Mouse (Mus musculus) adrenal gland, postnatal 25 days (tissue): ENCODE data around the gene Glp2r. TPM values are rescaled to one million over a fixed set of nuclear protein-coding genes. Genes with fewer than 3 reads are reported as not detected.

Source experiments
- DNase-seq: peaks from one replicate; pipeline ENCODE4 v3.0.0; 2021; ENCODE audit warnings: mixed read lengths
- total RNA-seq: library from RNA; stranded (reverse); gene quantifications from 2 replicates; pipeline ENCODE4 v1.2.3, GENCODE M21; 2021

Gene Glp2r
- total RNA-seq, 1 experiment from 2014 or later = not detected

DNA sequence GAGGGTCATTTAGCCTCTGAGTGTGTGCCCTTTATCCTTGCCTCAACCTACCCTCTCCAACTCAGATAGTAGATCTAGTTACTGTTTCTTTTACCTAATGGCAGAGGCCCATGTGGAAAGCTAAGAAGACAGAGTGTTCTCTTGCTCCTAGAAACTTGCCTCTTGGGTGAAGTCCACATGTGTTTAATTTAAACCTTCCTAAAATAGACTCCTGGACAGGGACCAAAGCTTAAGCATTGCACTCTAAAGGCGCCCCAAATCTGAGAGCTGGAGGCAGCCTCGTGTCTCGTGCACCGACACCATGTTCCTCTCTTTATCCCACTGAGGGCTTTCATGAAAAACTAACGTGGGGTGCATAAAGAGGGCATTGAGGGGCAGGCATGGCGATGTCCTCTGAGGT, 43.9 kb downstream of the Glp2r start:
- DNase-seq = no peak

DNA sequence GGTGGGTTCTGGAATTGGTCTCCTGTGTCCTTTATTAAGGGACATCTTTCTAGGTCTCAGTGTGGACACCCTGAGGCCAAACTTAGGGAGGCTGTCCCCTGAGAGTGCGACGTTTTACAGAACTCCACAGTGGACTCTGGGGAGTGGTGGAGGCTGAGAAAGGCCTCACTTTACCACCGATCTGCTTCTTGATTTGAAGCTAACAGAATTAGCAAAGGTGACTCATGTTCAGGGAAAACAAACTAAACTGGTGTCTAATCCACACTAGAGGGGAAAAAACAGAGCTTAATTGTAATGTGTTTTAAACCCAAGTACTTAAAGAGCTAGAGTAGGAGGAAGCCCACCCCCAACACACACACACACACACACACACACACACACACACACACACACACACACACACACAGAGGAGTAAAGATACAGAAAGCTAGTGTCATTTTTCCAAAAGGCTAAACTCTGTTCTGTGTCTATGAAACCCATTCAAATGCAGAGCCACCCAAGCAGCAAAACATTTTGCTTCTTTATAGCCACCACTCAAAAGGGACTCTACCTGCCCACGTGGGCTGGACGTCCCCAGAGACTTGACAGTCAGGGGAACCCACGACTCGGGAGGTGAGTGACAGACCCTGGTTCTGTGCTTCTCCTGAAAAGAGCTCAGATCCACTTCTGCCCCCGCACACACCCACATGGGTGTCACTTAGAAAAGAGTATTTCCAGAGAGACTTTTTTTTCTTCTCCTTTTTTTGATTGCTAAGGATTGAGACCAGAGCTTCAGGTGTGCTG, 47.5 kb downstream of the Glp2r start:
- no peak for DNase-seq

GRCm38 (mm10) chr11:67722399-67723156, 48.4 kb downstream of the Glp2r start:
- no peak for DNase-seq

GRCm38 (mm10) chr11:67721485-67721884, 49.5 kb downstream of the Glp2r start:
- DNase-seq = no peak

DNA sequence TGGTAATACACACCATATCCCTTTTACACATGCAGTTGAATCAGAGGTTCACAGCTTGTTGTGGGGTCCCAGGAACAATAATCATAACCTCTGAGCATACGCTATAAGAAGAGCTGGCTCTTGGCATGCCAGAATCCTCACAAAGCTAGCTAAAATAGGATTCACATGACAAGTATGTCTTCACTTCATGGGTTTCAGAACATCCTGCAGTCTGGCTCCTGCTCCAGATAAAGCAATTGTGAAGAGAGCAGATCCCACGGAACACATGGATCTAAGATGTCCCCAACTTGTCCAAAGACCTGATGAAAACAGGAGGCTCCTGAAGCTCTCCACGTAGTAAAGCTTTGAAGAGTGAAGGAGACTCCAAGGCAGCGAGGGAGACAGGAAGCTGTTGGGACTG, 55.6 kb downstream of the Glp2r start:
- no peak for DNase-seq

GRCm38 (mm10) chr11:67712976-67713375, 58.0 kb downstream of the Glp2r start:
- DNase-seq = no peak

DNA sequence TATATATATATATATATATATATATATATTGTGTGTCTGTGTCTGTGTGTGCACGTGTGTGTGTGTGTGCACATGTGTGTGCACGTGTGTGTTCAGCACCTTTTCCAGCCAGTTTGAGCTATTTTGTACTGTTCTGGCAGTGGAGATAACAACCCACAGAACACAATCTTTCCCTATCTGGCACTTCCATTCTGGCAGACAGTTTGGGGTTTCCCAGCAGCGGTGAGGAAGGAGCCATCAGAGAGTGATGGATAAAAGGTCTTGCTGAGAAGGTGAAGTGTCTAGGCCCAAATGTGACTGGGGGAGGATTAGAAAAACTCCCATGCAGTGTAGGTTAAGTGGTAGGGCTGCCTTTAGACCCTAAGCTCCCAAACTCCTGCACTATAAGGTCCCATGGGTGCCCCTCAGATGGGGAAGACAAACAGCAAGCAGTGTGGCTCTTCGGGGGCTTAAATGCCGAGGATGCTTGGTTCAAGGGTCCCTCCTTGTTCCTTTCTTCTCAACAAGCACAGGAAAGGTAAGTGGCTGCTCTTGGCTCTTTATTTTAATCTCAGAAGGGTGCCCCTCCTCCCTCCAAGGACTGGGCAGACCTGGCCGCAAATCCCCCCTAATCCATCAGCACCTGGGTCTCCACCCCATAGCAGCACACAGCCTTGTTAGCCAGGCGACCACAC, 76.1 kb downstream of the Glp2r start, which contains the start of gene Rcvrn:
Rcvrn (plus strand) TSS at position 624 of the 674 bp plus-strand sequence.
- no peak for DNase-seq

- no peak for DNase-seq
These were observed 84.8 kb downstream of the Glp2r start for GRCm38 (mm10) chr11:67686109-67686508.

- DNase-seq = no peak
These were observed 89.1 kb downstream of the Glp2r start for GRCm38 (mm10) chr11:67681871-67682270.

GRCm38 (mm10) chr11:67679930-67680329, 91.0 kb downstream of the Glp2r start:
- DNase-seq = no peak

- no peak for DNase-seq
These were observed 91.7 kb downstream of the Glp2r start for GRCm38 (mm10) chr11:67679300-67679699.

DNA sequence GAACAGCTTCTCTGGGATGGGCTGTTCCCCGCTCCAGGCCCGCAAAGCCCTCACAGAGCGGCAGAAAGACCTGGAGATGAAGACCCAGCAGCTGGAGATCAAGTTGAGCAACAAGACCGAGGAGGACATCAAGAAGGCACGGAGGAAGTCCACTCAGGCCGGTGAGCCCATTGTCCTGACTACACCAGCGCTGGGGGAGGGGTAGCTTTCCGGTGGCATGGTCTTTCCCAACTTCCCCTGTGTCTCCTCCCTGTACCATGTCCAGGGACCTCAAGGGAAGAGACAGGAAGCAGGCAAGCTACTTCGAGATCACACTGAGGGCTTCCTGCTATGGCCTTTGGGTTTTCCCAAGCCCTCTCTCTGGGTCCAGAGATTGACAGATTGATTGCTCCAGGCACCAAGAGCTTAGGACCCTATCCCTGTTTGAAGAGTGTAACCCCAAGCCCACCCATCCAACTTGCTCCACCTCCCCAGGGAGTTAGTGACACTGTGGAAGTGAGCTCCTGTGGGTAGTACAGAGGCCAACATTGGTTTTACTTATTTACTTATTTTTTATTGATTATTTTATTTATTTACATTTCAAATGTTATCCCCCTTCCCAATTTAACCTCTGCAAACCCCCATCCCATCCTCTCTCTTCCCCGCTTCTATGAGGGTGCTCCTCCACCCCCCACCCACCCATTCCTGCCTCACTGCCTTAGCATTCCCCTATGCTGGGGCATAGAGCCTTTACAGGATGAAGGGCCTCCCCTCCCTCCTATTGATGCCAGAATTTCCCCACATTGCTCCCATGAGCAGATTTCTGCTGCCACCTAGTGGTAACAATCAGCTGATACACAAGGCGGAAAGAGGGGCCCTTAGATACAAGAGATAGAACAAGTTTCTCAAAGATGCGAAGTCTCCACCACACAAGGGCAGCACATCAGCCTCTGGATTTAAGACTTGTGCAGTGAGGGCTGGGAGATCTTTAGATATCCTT, 95.1 kb downstream of the Glp2r start:
- DNase-seq = peak; percentile 27

DNA sequence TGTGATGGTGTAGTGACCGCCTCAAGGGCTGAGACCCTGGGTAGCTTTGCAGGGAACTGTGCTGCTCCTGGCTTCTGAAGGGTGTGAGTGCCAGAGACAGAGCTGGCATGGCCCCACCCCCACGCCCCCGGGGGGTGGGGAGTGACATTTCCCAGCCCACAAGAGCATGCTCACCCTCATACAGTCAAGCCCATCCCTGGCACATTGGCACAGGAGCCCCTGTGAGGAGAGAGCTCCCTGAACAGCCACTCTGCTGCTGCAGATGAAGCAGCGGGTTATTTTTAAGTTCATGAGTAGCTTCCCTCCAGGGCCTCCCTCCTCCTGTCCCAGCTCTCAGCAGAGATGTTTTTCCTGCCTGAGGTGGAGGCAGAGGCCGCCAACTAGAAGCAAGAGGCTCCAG, 98.8 kb downstream of the Glp2r start:
- DNase-seq = no peak

DNA sequence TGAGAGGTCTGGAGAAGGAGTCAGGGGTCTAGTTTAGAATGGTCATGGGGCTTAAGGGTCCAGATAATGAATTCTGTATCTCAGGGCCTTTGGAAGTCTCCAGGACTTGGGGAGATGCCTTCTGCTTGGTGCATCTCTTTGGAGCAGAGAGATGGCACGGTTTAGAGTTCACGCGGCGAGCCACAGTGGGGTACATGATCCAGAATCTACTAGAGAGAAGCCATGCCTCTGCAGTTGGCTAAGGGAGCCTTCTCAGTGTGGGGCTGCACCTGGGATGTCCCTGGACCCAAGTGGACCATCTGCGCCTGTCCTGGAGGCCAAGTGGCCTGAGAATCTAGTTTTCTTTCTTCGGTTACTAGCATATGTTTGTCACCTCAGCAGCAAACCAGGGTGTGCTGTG, 100.9 kb downstream of the Glp2r start:
- DNase-seq = no peak

GRCm38 (mm10) chr11:67668460-67669007, 102.4 kb downstream of the Glp2r start:
- no peak for DNase-seq

- peak; percentile 72 for DNase-seq
These were observed 103.2 kb downstream of the Glp2r start for GRCm38 (mm10) chr11:67667531-67668332.

DNA sequence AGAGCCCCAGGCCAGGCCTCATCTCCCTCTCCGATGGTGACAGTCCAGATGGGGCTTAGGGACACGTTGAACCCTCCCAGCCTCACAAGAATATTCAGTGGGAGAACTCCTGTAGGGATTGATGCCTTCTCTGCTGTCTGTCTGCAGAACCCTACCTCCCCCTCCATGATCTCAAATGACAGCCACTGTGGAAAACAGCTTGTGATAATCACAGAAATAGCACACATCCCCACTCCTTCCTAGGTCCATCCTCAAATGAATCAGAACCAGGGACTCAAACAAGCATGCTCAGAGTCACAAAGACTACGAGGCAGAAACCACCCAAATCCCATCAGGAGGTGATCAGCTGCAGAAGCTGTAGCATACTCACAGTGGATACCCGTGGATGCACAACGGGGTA, 104.8 kb downstream of the Glp2r start:
- no peak for DNase-seq

DNA sequence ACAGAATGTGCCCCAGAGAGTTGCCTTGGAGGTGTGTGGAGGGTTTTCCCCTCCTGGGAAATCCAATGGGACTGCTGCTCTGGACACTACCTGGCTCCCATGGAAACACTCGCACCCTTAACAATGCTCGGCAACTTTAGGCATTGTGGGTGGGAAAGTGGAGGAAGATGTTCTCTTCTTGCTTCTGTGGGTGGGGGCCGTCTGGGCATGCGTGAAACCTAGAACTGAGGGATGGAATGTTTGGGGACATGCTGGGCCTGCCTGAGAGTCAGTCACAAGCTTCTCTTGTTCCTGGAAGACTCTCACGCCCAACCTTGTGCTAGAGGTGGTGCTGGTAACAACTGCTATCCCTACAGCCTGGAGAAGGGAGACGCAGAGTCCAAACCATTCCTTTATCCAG, 106.0 kb downstream of the Glp2r start:
- DNase-seq = no peak

- DNase-seq = no peak
These were observed 106.7 kb downstream of the Glp2r start for GRCm38 (mm10) chr11:67664261-67664660.

DNA sequence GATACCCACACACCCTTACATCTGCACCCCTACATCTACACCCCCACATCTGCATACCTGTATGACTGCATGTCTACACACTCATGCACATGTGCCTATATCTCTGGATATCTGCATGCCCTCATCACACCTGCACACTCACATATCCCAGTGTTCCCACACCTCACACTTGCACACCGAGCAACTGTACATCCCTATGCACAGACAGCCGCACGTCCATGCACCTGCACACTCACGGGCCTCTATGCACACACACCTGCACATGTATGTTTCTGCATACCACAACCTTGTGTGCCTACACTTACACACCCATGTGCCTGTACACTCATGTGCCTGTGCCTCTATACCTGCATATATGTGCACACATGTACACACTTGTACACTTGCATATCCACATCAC, 107.5 kb downstream of the Glp2r start:
- no peak for DNase-seq

- DNase-seq = no peak
These were observed 109.5 kb downstream of the Glp2r start for GRCm38 (mm10) chr11:67661465-67661864.
